Mouse (Mus musculus) cerebellum, adult 2 months (tissue): ENCODE measurements at regions not wholly inside any gene's neighbourhood (a gene's known extent, or its start where the extent isn't known, plus 50 kb on each side); places are given as distances from the start of the nearest gene placed in this dataset.

ENCODE experiments used
- CTCF ChIP-seq: fragments of 200-500 bp; IDR thresholded peaks from 2 replicates; pipeline ENCODE4 v1.5.1; 2011; ENCODE audit warnings: low read depth, mild to moderate bottlenecking, control low read depth, low read length, moderate library complexity, borderline replicate concordance; ENCODE audit not compliant: insufficient read depth
- POLR2A ChIP-seq: fragments of 200-500 bp; IDR thresholded peaks from 2 replicates; pipeline ENCODE4 v1.6.1; 2011; ENCODE audit warnings: low read length, control low read depth, borderline replicate concordance; ENCODE audit not compliant: insufficient read depth

GRCm38 (mm10) chr5:64040676-64041075, 52.1 kb upstream of the Pgm2 start:
- TF ChIP-seq CTCF (no peak), POLR2A (no peak)
